Mouse (Mus musculus) adrenal gland, postnatal 36 days (tissue): ENCODE data around the gene Efemp2. TPM values are rescaled to one million over a fixed set of nuclear protein-coding genes. Genes with fewer than 3 reads are reported as not detected.
A peak's percentile ranks its signal among the peaks of the same experiment; 100 is the strongest.
"Not testable (repeated sequence)": the region's sequence is repeated elsewhere in the genome, so short reads cannot be mapped to it uniquely, and the experiment has no call there.

Source experiments
- DNase-seq, 2 experiments: peaks; one replicate each; pipeline ENCODE4 v3.0.0; 2021; ENCODE audit warnings: mixed read lengths in 1 of 2
- total RNA-seq, 2 experiments: library from RNA; stranded (reverse); gene quantifications; 2 replicates each; pipeline ENCODE4 v1.2.3; 2021

Gene Efemp2
- total RNA-seq, 2 experiments from 2014 or later = 50.2 to 87.9 TPM

GRCm38 (mm10) chr19:5477004-5477667 lies 3.4 kb downstream of the Efemp2 start:
- DNase-seq = peak; percentile 43 to 61

- DNase-seq = peak; percentile 67 to 69
These were observed 4.0 kb downstream of the Efemp2 start for GRCm38 (mm10) chr19:5477668-5478300.

- no peak for DNase-seq
These were observed 6.3 kb downstream of the Efemp2 start for GRCm38 (mm10) chr19:5480016-5480415.

GRCm38 (mm10) chr19:5481398-5481797 lies 7.6 kb downstream of the Efemp2 start:
- no peak for DNase-seq

GRCm38 (mm10) chr19:5483386-5484359 lies 9.9 kb downstream of the Efemp2 start:
- DNase-seq = no peak

GRCm38 (mm10) chr19:5484496-5484895 lies 10.7 kb downstream of the Efemp2 start:
- DNase-seq = no peak

GRCm38 (mm10) chr19:5485371-5485770 lies 11.6 kb downstream of the Efemp2 start:
- DNase-seq = no peak

- no peak for DNase-seq
These were observed 12.1 kb downstream of the Efemp2 start for GRCm38 (mm10) chr19:5485821-5486220.

- no peak for DNase-seq
These were observed 12.5 kb downstream of the Efemp2 start for GRCm38 (mm10) chr19:5486286-5486685.

- DNase-seq = no peak
These were observed 13.0 kb downstream of the Efemp2 start for GRCm38 (mm10) chr19:5486771-5487170.

GRCm38 (mm10) chr19:5487768-5488550 lies 14.2 kb downstream of the Efemp2 start, which contains the start of gene Mus81:
Mus81 (minus strand) TSS chr19:5488402.
- DNase-seq = peak; percentile 96 to 98

GRCm38 (mm10) chr19:5488878-5489571 lies 15.3 kb downstream of the Efemp2 start:
- DNase-seq = peak; percentile 97 to 98

GRCm38 (mm10) chr19:5489721-5490120 lies 16.0 kb downstream of the Efemp2 start:
- DNase-seq = not testable (repeated sequence)

- peak; percentile 96 to 97 for DNase-seq
These were observed 16.7 kb downstream of the Efemp2 start, which contains the start of gene Cfl1 for GRCm38 (mm10) chr19:5490313-5490897. Cfl1 (plus strand) TSS chr19:5490455.

GRCm38 (mm10) chr19:5490898-5491708 lies 17.3 kb downstream of the Efemp2 start:
- peak; percentile 90 to 91 for DNase-seq

- DNase-seq = no peak
These were observed 18.9 kb downstream of the Efemp2 start for GRCm38 (mm10) chr19:5492641-5493040.

GRCm38 (mm10) chr19:5493301-5493721 lies 19.6 kb downstream of the Efemp2 start:
- DNase-seq = peak; percentile 33 to 38

GRCm38 (mm10) chr19:5494314-5494713 lies 20.6 kb downstream of the Efemp2 start:
- no peak for DNase-seq

- DNase-seq = no peak
These were observed 21.7 kb downstream of the Efemp2 start for GRCm38 (mm10) chr19:5495353-5496051.
